Comparison of ENCODE assay signal across 26 mouse cellular contexts in genomic region chr1:75490785-75491551, GRCm38 (mm10). TPM values are rescaled to one million over a fixed set of nuclear protein-coding genes. Genes with fewer than 3 reads are reported as not detected.
DNase-seq lines count a peak whose midpoint lies in the region; ATAC-seq and TF ChIP-seq lines count a peak whose summit lies in the region.
"Had no signal": no experiment of that assay in that cellular context is flagged by ENCODE, and none has a peak within 500 bp of the region (broad histone marks: within the 10 kb centered on the region; RNA-seq: fewer than 3 reads in every experiment).

No protein-coding gene starts in this region.

- peak overlapping the region; percentile 23 to 45; a peak in 1 of 4 replicates for H3K4me3 ChIP-seq in ES-E14 (ENCODE audit: insufficient read depth in 1 of 2, low read depth in 1 of 2, low read length in 2 of 2, poor library complexity in 1 of 2, severe bottlenecking in 1 of 2)
- H3K4me3 ChIP-seq: embryonic facial prominence, embryonic 10.5 days; embryonic facial prominence, embryonic 13.5 days; erythroblast, embryonic 14.5 days; forebrain, embryonic 10.5 days; forebrain, embryonic 15.5 days; heart, adult 2 months; hindbrain, embryonic 12.5 days; hindbrain, embryonic 15.5 days had no signal

- H3K9ac ChIP-seq in ES-E14 (ENCODE audit: insufficient read depth, low read depth, low read length, poor library complexity, severe bottlenecking) = 0 out of 2 replicates have a peak overlapping the region, but pooled peaks have one; percentile 6
- H3K9ac ChIP-seq: embryonic facial prominence, embryonic 13.5 days; forebrain, embryonic 15.5 days; hindbrain, embryonic 12.5 days; hindbrain, embryonic 15.5 days had no signal

- no peak for ATAC-seq in cerebellum, adult (ENCODE audit: insufficient number of reproducible peaks, low FRiP score, low TSS enrichment)
- ATAC-seq: CD4-positive, CD25-positive, alpha-beta regulatory T cell, adult 4 months; forebrain, embryonic 15.5 days; intestine, postnatal 0 days had no signal

- H3K4me1 ChIP-seq in ES-E14 (ENCODE audit: control insufficient read depth in 2 of 2, insufficient read depth in 2 of 2, low read length in 2 of 2, poor library complexity in 1 of 2) = peaks cover 5 to 25% of the 10 kb centered on the region in 2 experiments; a peak in 2 of 4 replicates

- no peak overlapping the region for H3K27ac ChIP-seq in ES-E14 (ENCODE audit: insufficient read depth, low read depth, low read length, poor library complexity, severe bottlenecking)
- H3K27ac ChIP-seq: embryonic facial prominence, embryonic 10.5 days; embryonic facial prominence, embryonic 13.5 days; forebrain, embryonic 10.5 days; forebrain, embryonic 15.5 days; heart, adult 2 months; hindbrain, embryonic 12.5 days; hindbrain, embryonic 15.5 days had no signal

- H3K9me3 ChIP-seq in ES-E14 (ENCODE audit: control insufficient read depth, insufficient read depth, low read depth, low read length) = no peaks in the 10 kb centered on the region
- H3K9me3 ChIP-seq: embryonic facial prominence, embryonic 10.5 days; embryonic facial prominence, embryonic 13.5 days; forebrain, embryonic 10.5 days; forebrain, embryonic 15.5 days; hindbrain, embryonic 12.5 days; hindbrain, embryonic 15.5 days had no signal

- in situ Hi-C loops in ES-E14 (cut with MboI; ENCODE audit: low sequenced_read_pairs in 2 of 2, unreplicated experiment in 2 of 2) = no loop called here

- DNase-seq in cerebellum, adult 9-11 months = peak; percentile 33
- peak; percentile 7 for DNase-seq in kidney, postnatal 10 days
- DNase-seq in kidney, postnatal 36 days = no peak
- no peak for DNase-seq in ES-E14 (ENCODE audit: low read depth, low spot score)
- DNase-seq in layer of hippocampus, adult 11-12 months (ENCODE audit: low spot score) = no peak
- DNase-seq: adrenal gland, adult 2 months; adrenal gland, postnatal 14 days; cerebellum, adult 8-10 months; embryo, embryonic 11 days; gastrocnemius, postnatal 25 days; heart, adult 2 months; kidney, adult 2 months had no signal

- no peaks in the 10 kb centered on the region for H3K36me3 ChIP-seq in ES-E14 (ENCODE audit: control insufficient read depth, insufficient read depth, low read length, poor library complexity, severe bottlenecking)

TF ChIP-seq in ES-E14, 5 proteins besides CTCF, POLR2A, EP300 and RAD21:
- TF ChIP-seq ZC3H11A (IDR thresholded peaks at IDR 0.05; ENCODE audit: borderline replicate concordance, low read depth, low read length) = no peak
- TF ChIP-seq ZNF384 (IDR thresholded peaks at IDR 0.05; ENCODE audit: low read depth, low read length) = no peak
- no peak for TF ChIP-seq CHD2 (IDR thresholded peaks at IDR 0.05; ENCODE audit: low read depth, low read length)
- no peak for TF ChIP-seq MAFK (IDR thresholded peaks at IDR 0.05; ENCODE audit: insufficient read depth, low read depth, low read length)
- TF ChIP-seq HCFC1 (IDR thresholded peaks at IDR 0.05; ENCODE audit: borderline replicate concordance, insufficient read depth, low read length) = no peak
TF ChIP-seq in ES-E14: peak in this region for 0.

RNA-seq across cellular contexts. Expression of gene Tmem198, which starts 11.6 kb away (rescaled TPM):
- 1.6 TPM in 2 replicates for total RNA-seq in ES-E14 (2012; rRNA removed)
- total RNA-seq: gastrocnemius, adult 8-10 months; hematopoietic stem cell, adult 5-6 weeks had no signal

RNA-seq across cellular contexts. Expression of gene Chpf, which starts 11.9 kb away (rescaled TPM):
- 43.5 and 80.3 TPM in 2 replicates for total RNA-seq in ES-E14 (2012; rRNA removed)

RNA-seq across cellular contexts. Expression of gene Obsl1, which starts 15.3 kb away (rescaled TPM):
- 45.0 and 52.2 TPM in 2 replicates for total RNA-seq in ES-E14 (2012; rRNA removed)

RNA-seq across cellular contexts. Expression of gene Inha, which starts 15.9 kb away (rescaled TPM):
- 0.80 and 1.6 TPM in 2 replicates for total RNA-seq in ES-E14 (2012; rRNA removed)
- total RNA-seq: common myeloid progenitor, adult 5-6 weeks; MEL had no signal

RNA-seq across cellular contexts. Expression of gene Stk11ip, which starts 30.4 kb away (rescaled TPM):
- 26.8 and 41.8 TPM in 2 replicates for total RNA-seq in ES-E14 (2012; rRNA removed)

Comparison
In these comparisons a context has a peak if more than half of its experiments do, and no peak if none do; other contexts are left out.
1. DNase-seq: peak in cerebellum, adult 9-11 months (single experiment) and kidney, postnatal 10 days (single experiment); none in kidney, postnatal 36 days (0 of 2), ES-E14 (single experiment) and layer of hippocampus, adult 11-12 months (single experiment).